Mouse (Mus musculus): Measurements from ENCODE around the gene Gm42906. TPM values are rescaled to one million over a fixed set of nuclear protein-coding genes. Genes with fewer than 3 reads are reported as not detected.

The Gm42906 gene
- polyA plus RNA-seq, 1 experiment from 2014 or later = not detected

DNA sequence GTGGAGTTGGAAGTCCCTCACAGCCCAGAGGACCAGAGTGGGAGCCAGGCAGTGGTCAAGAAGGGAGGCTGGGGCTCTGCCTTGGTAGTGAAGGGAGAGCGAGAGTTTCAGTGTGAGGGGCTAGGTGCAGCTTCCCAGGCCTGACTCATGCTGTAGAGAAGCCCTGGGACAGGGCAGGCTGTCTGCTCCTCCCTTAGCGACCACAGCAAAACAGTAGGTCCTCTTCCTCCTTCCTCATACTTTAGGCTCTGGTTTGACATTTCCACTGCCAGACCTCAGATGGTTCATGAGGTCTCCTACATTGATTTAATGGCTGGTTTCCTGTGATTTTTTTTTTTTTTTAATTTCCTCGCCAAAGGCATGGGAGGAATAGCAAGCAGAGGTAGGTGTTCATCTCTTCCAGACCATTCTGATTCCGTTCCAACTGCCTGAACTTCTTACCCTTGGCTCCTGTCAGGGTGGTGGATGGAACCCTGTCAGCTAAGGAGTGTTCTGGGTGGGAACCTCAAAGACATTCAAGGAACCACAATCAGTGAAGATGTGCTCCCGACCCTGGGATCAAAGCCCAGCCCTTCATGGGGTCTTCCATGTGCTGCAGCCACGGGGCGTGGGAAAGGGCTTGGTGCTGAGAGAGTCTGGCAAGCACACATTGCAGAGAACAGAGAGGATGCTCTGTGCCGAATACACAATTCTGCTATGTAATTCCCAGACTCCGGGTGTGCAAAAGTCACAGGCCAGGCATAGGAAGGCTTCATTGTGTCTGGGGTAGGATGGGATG lies 341.3 kb downstream of the Gm42906 start:
- 62% methylated on average over 9 of the region's 9 CpGs for WGBS (ENCODE audit: insufficient replicate concordance)
- Histone ChIP-seq H3K4me3 (ENCODE audit: low read depth, low read length) (no peak overlapping the region), H3K27me3 (ENCODE audit: insufficient read depth, low read length) (no peaks in the 10 kb centered on the region), H3K9me3 (ENCODE audit: low read length) (no peaks in the 10 kb centered on the region), H3K27ac (ENCODE audit: low read depth) (no peak overlapping the region), H3K4me1 (ENCODE audit: insufficient read depth) (peaks cover 7% of the 10 kb centered on the region), H3K9ac (replicated peaks) (no peak overlapping the region), H3K4me2 (ENCODE audit: low read depth, low read length) (no peak overlapping the region), H3K36me3 (replicated peaks; ENCODE audit: insufficient read depth, low read length) (no peaks in the 10 kb centered on the region)
- no peak for DNase-seq
- no peak for TF ChIP-seq EP300 (IDR thresholded peaks at IDR 0.05; ENCODE audit: low read depth)
- no peak for TF ChIP-seq CTCF (IDR thresholded peaks at IDR 0.05; ENCODE audit: low read depth)
- no peak for ATAC-seq

DNA sequence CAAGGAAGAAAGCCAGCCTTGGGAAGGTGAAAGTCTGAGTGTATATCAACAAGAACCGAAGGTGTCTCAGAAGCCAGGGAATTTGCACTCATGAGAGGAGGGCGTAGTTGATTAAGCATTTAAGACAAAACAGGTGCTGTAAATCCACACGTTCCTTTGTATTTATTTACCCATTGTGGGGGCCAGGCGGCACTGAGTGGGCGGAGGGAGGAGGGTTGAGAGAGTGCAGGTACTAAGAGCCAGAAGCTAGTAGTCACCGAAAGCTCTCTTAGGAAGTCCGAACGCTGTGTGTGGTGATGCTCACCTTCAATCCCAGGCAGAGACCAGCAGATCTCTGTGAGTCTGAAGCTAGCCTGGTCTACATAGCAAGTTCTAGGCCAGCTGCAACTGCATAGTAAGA lies 342.2 kb downstream of the Gm42906 start:
- 67% methylated on average over 8 of the region's 8 CpGs for WGBS (ENCODE audit: insufficient replicate concordance)
- TF ChIP-seq EP300 (IDR thresholded peaks at IDR 0.05; ENCODE audit: low read depth) = no peak
- TF ChIP-seq CTCF (IDR thresholded peaks at IDR 0.05; ENCODE audit: low read depth) = no peak
- Histone ChIP-seq H3K4me1 (ENCODE audit: insufficient read depth) (peaks cover 7% of the 10 kb centered on the region), H3K9ac (replicated peaks) (no peak overlapping the region), H3K9me3 (ENCODE audit: low read length) (no peaks in the 10 kb centered on the region), H3K27me3 (ENCODE audit: insufficient read depth, low read length) (no peaks in the 10 kb centered on the region), H3K4me3 (ENCODE audit: low read depth, low read length) (no peak overlapping the region), H3K4me2 (ENCODE audit: low read depth, low read length) (no peak overlapping the region), H3K27ac (ENCODE audit: low read depth) (no peak overlapping the region; the same call in 1 of the 2 replicates), H3K36me3 (replicated peaks; ENCODE audit: insufficient read depth, low read length) (no peaks in the 10 kb centered on the region)
- ATAC-seq = no peak
- no peak for DNase-seq

DNA sequence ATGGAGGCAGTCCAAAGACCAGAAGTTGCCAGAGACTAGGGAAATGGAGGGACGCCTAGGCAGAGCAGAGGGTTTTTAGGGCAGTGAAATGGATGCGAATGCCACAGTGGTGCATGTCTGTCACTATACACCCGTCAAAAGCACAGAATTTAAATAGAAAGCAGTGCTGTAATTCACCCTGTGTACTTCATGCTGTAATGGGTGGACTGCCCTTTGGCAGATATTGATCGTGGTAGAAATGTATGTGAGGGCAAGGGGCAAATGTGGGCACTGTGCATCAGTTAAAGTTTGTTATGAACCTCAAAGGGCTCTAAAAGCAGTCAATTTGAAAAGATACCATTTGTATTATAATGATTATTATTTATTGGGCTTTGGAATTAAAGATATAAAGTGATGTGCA lies 347.7 kb downstream of the Gm42906 start:
- ATAC-seq (peak; percentile 93), DNase-seq (no peak)
- Histone ChIP-seq H3K4me2 (ENCODE audit: low read depth, low read length) (no peak overlapping the region), H3K27me3 (ENCODE audit: insufficient read depth, low read length) (no peaks in the 10 kb centered on the region), H3K27ac (ENCODE audit: low read depth) (peak overlapping the region; percentile 88), H3K4me1 (ENCODE audit: insufficient read depth) (no peaks in the 10 kb centered on the region), H3K36me3 (replicated peaks; ENCODE audit: insufficient read depth, low read length) (no peaks in the 10 kb centered on the region), H3K9ac (replicated peaks) (no peak overlapping the region), H3K9me3 (ENCODE audit: low read length) (peaks cover 1% of the 10 kb centered on the region; the same call in 1 of the 2 replicates), H3K4me3 (ENCODE audit: low read depth, low read length) (no peak overlapping the region)
- WGBS (ENCODE audit: insufficient replicate concordance) = 62% methylated on average over 4 of the region's 4 CpGs
- no peak for TF ChIP-seq CTCF (IDR thresholded peaks at IDR 0.05; ENCODE audit: low read depth)
- TF ChIP-seq EP300 (IDR thresholded peaks at IDR 0.05; ENCODE audit: low read depth) = peak; percentile 75

DNA sequence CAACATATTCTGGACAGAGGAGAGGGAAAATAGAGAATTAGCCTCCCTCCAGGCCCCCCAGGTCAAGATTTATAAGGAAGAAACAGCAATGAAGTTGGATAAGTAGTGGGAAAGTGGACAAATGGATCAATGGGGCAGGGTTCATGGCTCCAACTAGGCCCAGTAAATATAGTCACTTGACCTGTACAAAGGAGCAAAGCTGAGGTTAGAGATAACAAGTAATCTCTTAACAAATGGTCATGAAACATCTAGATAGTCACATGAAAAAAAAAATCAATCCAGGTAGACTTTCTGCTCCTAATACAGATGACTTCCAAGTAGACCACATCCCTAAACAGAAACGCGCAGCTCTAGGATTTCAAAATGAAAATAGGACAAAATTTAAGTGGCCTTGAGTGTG lies 350.0 kb downstream of the Gm42906 start:
- Histone ChIP-seq H3K36me3 (replicated peaks; ENCODE audit: insufficient read depth, low read length) (no peaks in the 10 kb centered on the region), H3K27ac (ENCODE audit: low read depth) (peak overlapping the region; percentile 82), H3K9ac (replicated peaks) (no peak overlapping the region), H3K4me3 (ENCODE audit: low read depth, low read length) (no peak overlapping the region), H3K9me3 (ENCODE audit: low read length) (peaks cover 2% of the 10 kb centered on the region; the same call in 1 of the 2 replicates), H3K4me1 (ENCODE audit: insufficient read depth) (no peaks in the 10 kb centered on the region), H3K4me2 (ENCODE audit: low read depth, low read length) (no peak overlapping the region), H3K27me3 (ENCODE audit: insufficient read depth, low read length) (no peaks in the 10 kb centered on the region)
- no peak for ATAC-seq
- 70% methylated on average over 2 of the region's 2 CpGs for WGBS (ENCODE audit: insufficient replicate concordance)
- no peak for TF ChIP-seq CTCF (IDR thresholded peaks at IDR 0.05; ENCODE audit: low read depth)
- no peak for TF ChIP-seq EP300 (IDR thresholded peaks at IDR 0.05; ENCODE audit: low read depth)
- DNase-seq = no peak

DNA sequence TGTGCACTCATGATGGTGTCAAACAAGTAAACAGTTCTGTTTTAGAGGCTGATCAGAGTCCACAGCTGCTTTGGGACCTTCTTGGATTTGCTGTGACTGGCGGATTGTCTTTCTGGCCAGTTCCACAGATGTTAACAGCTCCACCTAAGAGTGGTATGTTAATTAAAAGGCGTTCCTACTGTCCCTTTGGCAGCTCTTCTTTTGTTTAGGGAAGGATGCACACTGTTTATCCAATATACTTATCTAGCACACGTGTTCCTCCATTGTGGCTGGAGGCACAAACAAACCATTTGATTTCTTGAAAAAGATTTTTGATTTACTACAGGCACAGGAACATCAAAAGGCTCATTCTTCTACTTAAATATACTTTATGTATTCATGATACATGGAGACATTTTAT lies 351.0 kb downstream of the Gm42906 start:
- Histone ChIP-seq H3K4me2 (ENCODE audit: low read depth, low read length) (no peak overlapping the region), H3K4me1 (ENCODE audit: insufficient read depth) (no peaks in the 10 kb centered on the region), H3K27me3 (ENCODE audit: insufficient read depth, low read length) (no peaks in the 10 kb centered on the region), H3K36me3 (replicated peaks; ENCODE audit: insufficient read depth, low read length) (no peaks in the 10 kb centered on the region; the same call in 1 of the 2 replicates), H3K4me3 (ENCODE audit: low read depth, low read length) (no peak overlapping the region), H3K27ac (ENCODE audit: low read depth) (no peak overlapping the region), H3K9ac (replicated peaks) (no peak overlapping the region), H3K9me3 (ENCODE audit: low read length) (peaks cover 2% of the 10 kb centered on the region; the same call in 1 of the 2 replicates)
- no peak for TF ChIP-seq CTCF (IDR thresholded peaks at IDR 0.05; ENCODE audit: low read depth)
- TF ChIP-seq EP300 (IDR thresholded peaks at IDR 0.05; ENCODE audit: low read depth) = no peak
- WGBS (ENCODE audit: insufficient replicate concordance) = 57% methylated on average over 3 of the region's 3 CpGs
- ATAC-seq (no peak), DNase-seq (no peak)

DNA sequence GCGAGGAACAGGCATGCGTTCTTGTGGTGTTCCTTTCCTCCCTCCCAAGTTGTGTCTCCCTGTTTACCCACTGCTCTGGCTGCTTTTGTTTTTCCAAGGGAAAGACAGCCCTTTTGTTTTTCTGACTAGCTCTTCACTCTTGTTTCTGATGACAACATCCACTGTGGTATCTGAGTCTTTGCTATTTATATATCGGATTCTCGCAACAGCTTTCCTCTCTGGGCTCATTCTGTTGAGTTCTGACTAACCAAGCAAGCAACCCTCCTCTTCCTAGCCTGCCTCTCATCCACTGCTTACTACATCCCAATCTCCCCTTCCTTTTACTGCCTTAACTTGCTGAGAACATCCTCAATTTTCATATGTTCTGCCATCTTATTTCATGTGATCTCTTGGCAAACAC lies 353.7 kb downstream of the Gm42906 start:
- TF ChIP-seq CTCF (IDR thresholded peaks at IDR 0.05; ENCODE audit: low read depth) (no peak), EP300 (IDR thresholded peaks at IDR 0.05; ENCODE audit: low read depth) (no peak)
- Histone ChIP-seq H3K27me3 (ENCODE audit: insufficient read depth, low read length) (no peaks in the 10 kb centered on the region), H3K4me2 (ENCODE audit: low read depth, low read length) (no peak overlapping the region), H3K27ac (ENCODE audit: low read depth) (no peak overlapping the region), H3K9me3 (ENCODE audit: low read length) (peaks cover 2% of the 10 kb centered on the region; the same call in 1 of the 2 replicates), H3K4me3 (ENCODE audit: low read depth, low read length) (no peak overlapping the region), H3K4me1 (ENCODE audit: insufficient read depth) (no peaks in the 10 kb centered on the region), H3K36me3 (replicated peaks; ENCODE audit: insufficient read depth, low read length) (no peaks in the 10 kb centered on the region; the same call in 1 of the 2 replicates), H3K9ac (replicated peaks) (no peak overlapping the region)
- 73% methylated on average over 4 of the region's 4 CpGs for WGBS (ENCODE audit: insufficient replicate concordance)
- DNase-seq (no peak), ATAC-seq (no peak)

Measured in liver, postnatal 0 days (tissue).